Mouse (Mus musculus): ENCODE data around the gene Sfxn2. TPM values are rescaled to one million over a fixed set of nuclear protein-coding genes. Genes with fewer than 3 reads are reported as not detected.

Gene Sfxn2
- polyA plus RNA-seq, 1 experiment from 2014 or later = 8.1 TPM

Other genes with a start within 250 kb of the Sfxn2 start
- gene Psd, start 246.2 kb upstream of the Sfxn2 start, polyA plus RNA-seq (2015; fragmentation: Nextera tagmentation; extraction: Ambion mirVana) = 4.3 and 5.6 TPM in 2 replicates
- 9.5 and 10.2 TPM in 2 replicates for gene Fbxl15, start 245.2 kb upstream of the Sfxn2 start, polyA plus RNA-seq (2015; fragmentation: Nextera tagmentation; extraction: Ambion mirVana)
- gene Cuedc2, start 234.7 kb upstream of the Sfxn2 start, polyA plus RNA-seq (2015; fragmentation: Nextera tagmentation; extraction: Ambion mirVana) = 114 and 131 TPM in 2 replicates
- 4.5 and 5.2 TPM in 2 replicates for gene Mfsd13a, start 232.2 kb upstream of the Sfxn2 start, polyA plus RNA-seq (2015; fragmentation: Nextera tagmentation; extraction: Ambion mirVana)
- 0.76 and 1.4 TPM in 2 replicates for gene 2310034G01Rik, start 223.1 kb upstream of the Sfxn2 start, polyA plus RNA-seq (2015; fragmentation: Nextera tagmentation; extraction: Ambion mirVana)
- gene Actr1a, start 177.6 kb upstream of the Sfxn2 start, polyA plus RNA-seq (2015; fragmentation: Nextera tagmentation; extraction: Ambion mirVana) = 108 and 111 TPM in 2 replicates
- 18.4 and 19.3 TPM in 2 replicates for gene Sufu, start 176.5 kb upstream of the Sfxn2 start, polyA plus RNA-seq (2015; fragmentation: Nextera tagmentation; extraction: Ambion mirVana)
- 13.2 and 13.9 TPM in 2 replicates for gene Trim8, start 71.7 kb upstream of the Sfxn2 start, polyA plus RNA-seq (2015; fragmentation: Nextera tagmentation; extraction: Ambion mirVana)
- gene Arl3, start 167 bp upstream of the Sfxn2 start, polyA plus RNA-seq (2015; fragmentation: Nextera tagmentation; extraction: Ambion mirVana) = 82.1 and 97.1 TPM in 2 replicates
- gene Wbp1l, start 25.7 kb downstream of the Sfxn2 start, polyA plus RNA-seq (2015; fragmentation: Nextera tagmentation; extraction: Ambion mirVana) = 41.6 and 42.0 TPM in 2 replicates
- 1.1 and 1.6 TPM in 2 replicates for gene Cyp17a1, start 99.8 kb downstream of the Sfxn2 start, polyA plus RNA-seq (2015; fragmentation: Nextera tagmentation; extraction: Ambion mirVana)
- gene Borcs7, start 116.5 kb downstream of the Sfxn2 start, polyA plus RNA-seq (2015; fragmentation: Nextera tagmentation; extraction: Ambion mirVana) = 17.4 and 17.6 TPM in 2 replicates
- gene As3mt, start 134.1 kb downstream of the Sfxn2 start, polyA plus RNA-seq (2015; fragmentation: Nextera tagmentation; extraction: Ambion mirVana) = 49.1 and 52.8 TPM in 2 replicates
- gene Cnnm2, start 188.2 kb downstream of the Sfxn2 start, polyA plus RNA-seq (2015; fragmentation: Nextera tagmentation; extraction: Ambion mirVana) = 2.4 and 2.5 TPM in 2 replicates